Mouse (Mus musculus) embryonic facial prominence, embryonic 12.5 days (tissue): Measurements from ENCODE around the gene Fam178b. TPM values are rescaled to one million over a fixed set of nuclear protein-coding genes. Genes with fewer than 3 reads are reported as not detected.

ENCODE experiments used
- ATAC-seq: fragments of 200-750 bp; cut with Nextera tagmentation; 2 replicates; pipeline ENCODE4 v1.8.0; 2017; ENCODE audit not compliant: insufficient number of reproducible peaks, insufficient read depth, low FRiP score, low TSS enrichment
- H3K27ac ChIP-seq: fragments of 300-500 bp; sonication (generic); 2 replicates; pipeline ENCODE4 v1.5.1; 2016; ENCODE audit warnings: mild to moderate bottlenecking
- H3K27me3 ChIP-seq: fragments of 300-500 bp; sonication (generic); 2 replicates; pipeline ENCODE4 v1.6.1; 2016; ENCODE audit warnings: mild to moderate bottlenecking, moderate library complexity
- H3K36me3 ChIP-seq: fragments of 300-500 bp; sonication (generic); 2 replicates; pipeline ENCODE4 v1.6.1; 2016; ENCODE audit warnings: mild to moderate bottlenecking
- H3K4me1 ChIP-seq: fragments of 300-500 bp; sonication (generic); 2 replicates; pipeline ENCODE4 v1.6.1; 2016
- H3K4me2 ChIP-seq: fragments of 300-500 bp; sonication (generic); replicated peaks from 2 replicates; pipeline ENCODE4 v1.6.1; 2016; ENCODE audit warnings: mild to moderate bottlenecking, moderate library complexity
- H3K4me3 ChIP-seq: fragments of 300-500 bp; sonication (generic); 2 replicates; pipeline ENCODE4 v1.5.1; 2016; ENCODE audit warnings: mild to moderate bottlenecking
- H3K9ac ChIP-seq: fragments of 300-500 bp; sonication (generic); 2 replicates; pipeline ENCODE4 v1.6.1; 2016; ENCODE audit warnings: mild to moderate bottlenecking, moderate library complexity
- H3K9me3 ChIP-seq: fragments of 300-500 bp; sonication (generic); 2 replicates; pipeline ENCODE4 v1.6.1; 2016; ENCODE audit warnings: mild to moderate bottlenecking, moderate library complexity
- WGBS: fragments of 180-500 bp; shearing (Covaris S2); methylation state at CpG from one replicate; pipeline ENCODE4 v1.1.7; 2016; 5-methylcytosine and 5-hydroxymethylcytosine counted together
- polyA plus RNA-seq: library from polyadenylated mRNA; unstranded; fragments of >200 nt; fragmentation: Nextera tagmentation; extraction: Ambion mirVana; gene quantifications from 2 replicates; pipeline ENCODE4 v1.2.1, GENCODE M21; 2016

Gene Fam178b
- polyA plus RNA-seq, 1 experiment from 2014 or later: 1.2 TPM

DNA sequence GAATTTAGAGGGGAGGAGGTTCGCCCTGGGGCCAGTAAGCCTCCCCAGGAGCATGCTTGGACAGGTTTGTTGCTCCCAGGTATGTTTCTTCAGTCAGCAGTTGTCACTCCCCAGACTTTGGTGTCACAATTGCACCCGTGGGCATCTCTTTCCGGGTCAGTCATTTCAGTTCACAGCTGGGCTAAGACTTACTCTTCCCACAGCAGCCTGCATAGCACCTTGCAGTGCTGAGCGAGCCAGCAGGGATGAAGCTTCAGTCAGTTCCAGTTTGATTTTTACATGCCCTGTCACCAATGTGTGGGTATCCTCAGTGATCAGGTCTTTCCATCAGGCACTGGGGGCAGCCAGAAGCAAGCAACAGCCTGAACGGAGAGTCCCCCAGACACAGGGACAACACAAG, 14.0 kb upstream of the Fam178b start:
- H3K9me3 ChIP-seq: no peaks in the 10 kb centered on the region
- H3K4me3 ChIP-seq: no peak overlapping the region
- peaks cover 7% of the 10 kb centered on the region for H3K4me1 ChIP-seq
- H3K27ac ChIP-seq: no peak overlapping the region
- WGBS: 68% methylated on average over 5 of the region's 5 CpGs
- ATAC-seq: no peak
- H3K9ac ChIP-seq: no peak overlapping the region
- no peaks in the 10 kb centered on the region for H3K27me3 ChIP-seq
- H3K36me3 ChIP-seq: peaks cover 62% of the 10 kb centered on the region
- no peak overlapping the region for H3K4me2 ChIP-seq

DNA sequence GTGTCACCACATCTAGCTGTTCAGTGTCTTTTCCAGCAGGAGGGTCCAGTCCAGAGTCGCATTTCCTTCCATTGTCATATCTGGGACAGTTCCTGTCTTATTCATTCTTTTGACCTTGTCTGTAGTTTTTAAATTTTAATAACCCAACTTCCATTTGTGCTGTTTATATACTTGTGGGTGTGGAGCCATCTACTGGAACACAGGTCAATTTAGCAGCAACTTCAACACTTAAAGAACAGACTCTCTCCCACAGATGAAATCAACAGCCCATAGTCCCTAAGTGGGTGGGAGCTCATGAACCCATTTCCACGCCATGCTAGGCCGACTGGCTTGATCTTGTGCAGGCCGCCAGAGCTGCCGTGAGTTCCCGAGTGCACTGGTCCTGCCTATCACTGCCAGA, 13.4 kb upstream of the Fam178b start:
- Histone ChIP-seq H3K36me3 (peaks cover 56% of the 10 kb centered on the region), H3K4me3 (no peak overlapping the region), H3K4me1 (peaks cover 8% of the 10 kb centered on the region), H3K9me3 (no peaks in the 10 kb centered on the region), H3K9ac (no peak overlapping the region), H3K27ac (no peak overlapping the region), H3K4me2 (no peak overlapping the region), H3K27me3 (no peaks in the 10 kb centered on the region)
- no peak for ATAC-seq
- 59% methylated on average over 6 of the region's 6 CpGs for WGBS

DNA sequence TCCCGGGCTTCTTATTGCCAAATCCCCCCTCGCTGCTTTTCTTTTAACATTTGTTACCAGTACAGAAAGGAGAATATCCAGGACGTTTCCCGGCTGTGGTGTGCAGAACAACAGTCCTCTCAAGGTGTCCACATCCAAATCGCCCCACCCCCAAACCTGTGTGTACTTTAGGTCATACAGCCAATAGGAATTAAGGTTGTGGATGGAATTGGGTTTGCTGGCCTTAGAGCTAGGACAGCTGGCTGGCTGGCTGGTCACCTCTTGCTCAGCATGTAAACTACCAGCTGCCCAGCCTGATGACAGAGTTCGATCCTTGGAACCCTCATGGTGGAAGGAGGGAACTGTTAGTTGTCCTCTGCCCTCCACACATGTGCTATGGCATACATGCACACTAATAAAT, 11.9 kb upstream of the Fam178b start:
- Histone ChIP-seq H3K27ac (no peak overlapping the region), H3K4me2 (no peak overlapping the region), H3K36me3 (peaks cover 41% of the 10 kb centered on the region), H3K4me3 (no peak overlapping the region), H3K4me1 (peaks cover 8% of the 10 kb centered on the region), H3K9me3 (no peaks in the 10 kb centered on the region), H3K27me3 (no peaks in the 10 kb centered on the region), H3K9ac (no peak overlapping the region)
- 87% methylated on average over 6 of the region's 6 CpGs for WGBS
- ATAC-seq: no peak

DNA sequence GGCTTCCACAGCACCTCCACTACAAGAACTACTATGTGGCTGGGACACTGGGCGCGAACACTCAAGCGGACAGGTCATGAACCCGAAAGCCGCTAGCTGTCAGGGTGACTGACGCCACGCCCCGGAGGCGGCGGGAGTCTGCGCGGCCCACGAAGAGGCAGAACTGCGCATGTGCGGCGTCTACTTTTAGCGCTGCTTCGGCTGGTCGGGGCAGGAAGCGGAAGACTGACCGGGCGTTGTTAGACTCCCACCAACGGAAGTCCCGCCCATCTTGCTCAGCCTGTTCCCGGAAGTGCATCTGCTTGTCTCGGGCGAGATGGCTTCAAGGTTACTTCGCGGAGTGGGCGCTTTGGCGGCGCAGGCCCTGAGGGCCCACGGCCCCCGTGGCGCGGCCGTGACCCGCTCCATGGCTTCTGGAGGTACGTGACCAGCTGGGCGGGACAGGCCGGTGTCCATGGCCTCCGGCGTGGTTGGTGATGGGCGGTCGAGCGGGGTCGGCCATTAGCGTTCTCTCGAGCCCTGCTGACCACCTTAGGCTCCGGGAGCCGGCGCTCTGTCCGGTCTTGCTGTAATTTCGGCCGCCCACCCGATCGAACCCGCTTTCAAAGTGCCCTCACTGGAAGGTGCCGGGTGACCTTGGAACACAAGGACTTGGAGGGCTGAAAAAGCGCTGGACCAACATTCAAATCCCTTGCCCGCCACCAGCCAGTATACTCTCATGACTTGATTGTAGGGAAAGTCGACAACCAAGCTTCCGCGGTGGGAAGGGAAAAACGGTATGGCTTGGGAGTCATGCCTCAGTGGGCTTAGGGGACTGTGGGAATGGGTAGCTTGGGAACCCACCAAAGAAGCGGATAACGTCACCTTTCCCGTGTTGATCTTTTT, 8.5 kb upstream of the Fam178b start, which contains the start of gene Cox5b:
Cox5b (plus strand) TSS at position 179 of the 885 bp plus-strand sequence.
- peaks cover 8% of the 10 kb centered on the region for H3K4me1 ChIP-seq
- H3K9me3 ChIP-seq: no peaks in the 10 kb centered on the region
- H3K27ac ChIP-seq: no peak within 1 kb of the TSS
- peaks cover 23% of the 10 kb centered on the region for H3K36me3 ChIP-seq
- H3K4me3 ChIP-seq: peak within 1 kb of the TSS; percentile 83
- peak within 1 kb of the TSS; percentile 88 for H3K9ac ChIP-seq
- H3K27me3 ChIP-seq: no peaks in the 10 kb centered on the region
- 1% methylated on average over 68 of the region's 68 CpGs for WGBS
- ATAC-seq: peak; percentile 95
- peak within 1 kb of the TSS; percentile 83 for H3K4me2 ChIP-seq

DNA sequence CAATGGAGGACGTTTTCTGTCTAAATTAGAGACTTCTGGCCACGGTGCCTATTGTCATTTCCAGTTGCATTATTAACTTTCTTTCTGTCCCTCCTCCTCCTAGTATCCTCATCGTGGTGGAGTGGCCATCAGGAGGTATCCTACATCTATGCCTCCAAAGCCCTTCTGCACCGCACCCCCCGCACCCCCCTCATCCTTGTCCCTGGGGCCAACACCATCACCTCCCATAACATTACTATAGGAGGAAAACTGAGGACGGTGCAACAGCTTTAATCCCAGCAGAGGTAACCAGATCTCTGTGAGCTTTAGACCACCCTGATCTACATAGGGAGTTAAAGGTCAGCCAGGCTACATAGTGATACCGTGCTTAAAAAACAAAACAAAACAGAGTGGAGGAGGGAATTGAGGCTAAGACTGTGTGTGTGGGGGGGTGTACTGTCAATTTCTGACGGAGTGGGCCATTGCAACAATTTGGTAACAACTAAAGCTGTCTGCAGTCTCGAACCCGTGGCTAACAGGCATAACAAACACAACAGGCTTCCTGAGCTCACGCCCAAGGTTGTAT, 7.8 kb upstream of the Fam178b start:
- H3K4me3 ChIP-seq: peak overlapping the region; percentile 83
- no peaks in the 10 kb centered on the region for H3K27me3 ChIP-seq
- H3K27ac ChIP-seq: no peak overlapping the region
- peak overlapping the region; percentile 83 for H3K4me2 ChIP-seq
- peaks cover 8% of the 10 kb centered on the region for H3K4me1 ChIP-seq
- no peaks in the 10 kb centered on the region for H3K9me3 ChIP-seq
- peak; percentile 35; the same call in 1 of the 2 replicates for ATAC-seq
- peak overlapping the region; percentile 20; the same call in 1 of the 2 replicates for H3K9ac ChIP-seq
- WGBS: 60% methylated on average over 11 of the region's 11 CpGs
- H3K36me3 ChIP-seq: peaks cover 23% of the 10 kb centered on the region

DNA sequence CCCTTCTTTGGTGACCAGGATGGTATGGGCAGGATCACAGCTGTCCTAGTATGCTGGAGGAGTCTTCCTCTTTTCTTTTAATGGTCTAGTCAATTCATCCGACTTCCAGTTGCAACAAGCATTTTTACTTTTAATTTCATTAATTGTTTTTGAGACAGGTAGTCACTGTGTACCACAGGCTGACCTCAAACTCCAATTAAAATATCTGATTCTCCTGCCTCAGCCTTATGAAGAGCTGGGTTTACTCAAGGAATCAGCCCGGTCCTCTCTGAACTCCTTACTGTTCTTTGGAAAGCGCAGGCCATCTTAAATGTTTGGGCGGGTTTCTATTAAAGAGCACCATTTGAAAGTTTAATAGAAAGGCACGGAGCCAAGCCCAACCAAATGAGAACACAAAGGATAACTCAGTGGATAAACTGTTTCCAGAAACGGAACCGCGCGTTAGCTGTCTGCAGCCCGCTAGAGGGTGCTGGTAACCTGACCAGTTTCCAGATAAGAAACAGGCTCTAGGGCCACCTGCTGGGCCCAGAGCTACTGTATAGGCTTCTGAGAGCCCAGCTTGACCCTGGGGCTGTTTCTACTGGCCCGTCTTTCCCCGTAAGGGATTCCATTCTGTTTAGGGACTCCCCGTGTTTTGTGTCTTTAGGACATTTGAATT, 956 bp upstream of the Fam178b start:
- ATAC-seq: no peak
- Histone ChIP-seq H3K9me3 (no peaks in the 10 kb centered on the region), H3K4me1 (no peaks in the 10 kb centered on the region), H3K27me3 (no peaks in the 10 kb centered on the region), H3K9ac (no peak overlapping the region), H3K36me3 (no peaks in the 10 kb centered on the region), H3K27ac (no peak overlapping the region), H3K4me3 (no peak overlapping the region), H3K4me2 (no peak overlapping the region)
- 9% methylated on average over 13 of the region's 13 CpGs for WGBS

DNA sequence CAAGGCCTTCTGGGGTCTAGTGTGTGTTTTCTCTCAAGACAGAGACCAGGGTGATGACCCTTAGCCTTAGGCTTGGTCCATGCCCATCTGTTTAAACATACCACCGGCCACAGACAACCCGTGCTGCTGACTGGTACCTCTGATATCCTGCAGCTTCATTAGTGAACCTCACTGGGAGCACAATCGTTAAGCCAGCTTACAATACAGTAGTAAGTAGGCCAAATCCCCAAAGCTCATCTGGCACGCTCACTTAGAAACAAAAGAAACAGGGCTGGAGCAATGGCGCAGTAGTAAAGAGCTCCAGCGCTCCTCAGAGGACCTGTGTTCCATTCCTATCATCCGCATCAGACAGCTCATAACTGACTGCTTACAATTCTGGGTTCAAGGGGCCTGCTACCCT, 2.1 kb downstream of the Fam178b start:
- Histone ChIP-seq H3K27ac (no peak overlapping the region), H3K4me3 (no peak overlapping the region), H3K9me3 (no peaks in the 10 kb centered on the region), H3K4me1 (no peaks in the 10 kb centered on the region), H3K27me3 (no peaks in the 10 kb centered on the region), H3K36me3 (no peaks in the 10 kb centered on the region), H3K4me2 (no peak overlapping the region), H3K9ac (no peak overlapping the region)
- ATAC-seq: no peak
- 55% methylated on average over 7 of the region's 7 CpGs for WGBS

DNA sequence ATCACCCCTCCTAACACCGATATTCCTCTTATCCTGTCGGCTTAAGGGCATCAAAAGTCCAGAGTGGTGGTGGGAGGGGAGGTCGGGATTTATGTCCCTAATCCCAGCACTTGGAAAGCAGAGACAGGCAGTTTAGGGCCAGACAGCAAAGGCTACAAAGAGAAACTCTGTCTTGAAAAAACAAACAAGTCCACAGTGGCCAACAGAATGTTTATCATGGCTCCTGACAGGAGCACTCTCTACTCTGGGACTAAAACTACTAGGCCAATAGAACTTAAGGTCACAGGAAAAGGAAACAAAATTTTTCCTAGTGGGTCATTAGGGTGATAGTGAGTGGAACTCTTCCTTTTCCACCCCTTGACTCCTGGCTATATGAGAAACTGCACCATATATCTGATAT, 8.0 kb downstream of the Fam178b start:
- H3K27me3 ChIP-seq: no peaks in the 10 kb centered on the region
- H3K27ac ChIP-seq: no peak overlapping the region
- no peaks in the 10 kb centered on the region for H3K9me3 ChIP-seq
- ATAC-seq: no peak
- H3K4me3 ChIP-seq: no peak overlapping the region
- WGBS: 62% methylated on average over 3 of the region's 3 CpGs
- no peaks in the 10 kb centered on the region for H3K36me3 ChIP-seq
- H3K4me2 ChIP-seq: no peak overlapping the region
- no peak overlapping the region for H3K9ac ChIP-seq
- H3K4me1 ChIP-seq: peaks cover 5% of the 10 kb centered on the region; the same call in 1 of the 2 replicates

DNA sequence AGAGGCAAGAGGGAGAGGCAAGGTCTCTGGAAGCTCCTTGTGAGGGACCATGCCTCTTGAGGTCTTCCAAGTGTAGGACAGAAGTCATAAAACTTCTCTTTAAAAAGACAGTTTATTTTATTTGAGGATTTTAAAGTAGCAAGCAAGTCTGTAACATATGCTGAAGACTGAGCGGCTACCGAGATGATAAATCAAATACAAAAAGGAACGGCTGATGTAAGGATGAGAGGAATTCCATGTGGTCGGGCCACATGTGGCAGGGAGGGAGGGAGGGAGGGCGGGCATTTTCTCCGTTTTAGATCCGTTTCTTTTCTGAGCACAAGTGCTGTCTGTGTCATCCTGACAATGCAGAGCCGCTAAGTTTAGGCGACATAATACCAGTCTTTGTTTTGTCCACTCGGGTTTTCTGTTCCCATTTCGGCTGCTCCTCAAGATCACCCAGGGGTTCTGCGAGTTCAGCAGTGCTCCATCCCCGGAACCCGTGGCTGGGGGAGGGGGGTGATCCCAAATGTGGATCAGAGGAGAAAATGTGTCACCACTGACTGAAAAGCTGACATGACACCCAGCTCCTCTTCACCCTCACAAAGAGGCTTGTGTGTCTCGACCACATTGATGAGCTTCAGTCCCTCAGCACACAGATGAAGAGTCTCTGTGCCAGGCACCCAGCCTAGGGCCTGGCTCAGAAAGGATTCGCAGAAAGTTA, 10.2 kb downstream of the Fam178b start:
- no peaks in the 10 kb centered on the region for H3K27me3 ChIP-seq

DNA sequence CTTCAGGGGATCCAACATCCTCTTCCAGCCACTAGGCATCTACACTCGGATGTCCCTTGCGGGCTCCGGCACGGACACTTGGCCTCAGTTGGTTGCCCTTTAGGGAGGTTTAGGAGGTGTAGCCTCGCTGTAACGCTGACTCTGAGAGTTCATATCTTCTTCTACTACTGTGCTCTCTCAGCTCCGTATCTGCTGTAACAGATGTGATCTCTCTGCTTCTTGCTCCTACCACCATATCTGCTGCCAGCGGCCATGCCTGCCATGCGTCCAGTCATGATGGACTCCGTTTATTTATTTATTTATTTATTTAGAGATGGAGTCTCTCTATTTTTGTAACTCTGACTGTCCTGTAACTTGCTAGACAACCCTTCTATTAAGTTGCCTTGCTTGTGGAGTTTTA, 11.7 kb downstream of the Fam178b start:
- H3K9ac ChIP-seq: no peak overlapping the region
- no peaks in the 10 kb centered on the region for H3K9me3 ChIP-seq
- no peak overlapping the region for H3K4me3 ChIP-seq
- WGBS: 89% methylated on average over 10 of the region's 10 CpGs
- no peaks in the 10 kb centered on the region for H3K27me3 ChIP-seq
- no peak for ATAC-seq
- H3K27ac ChIP-seq: no peak overlapping the region
- no peak overlapping the region for H3K4me2 ChIP-seq
- H3K4me1 ChIP-seq: peaks cover 5% of the 10 kb centered on the region; the same call in 1 of the 2 replicates
- no peaks in the 10 kb centered on the region for H3K36me3 ChIP-seq

More for the DNA sequence above, 10.2 kb downstream of the Fam178b start:
- 23% methylated on average over 16 of the region's 16 CpGs for WGBS
- H3K9me3 ChIP-seq: no peaks in the 10 kb centered on the region
- H3K4me2 ChIP-seq: peak overlapping the region; percentile 30; the same call in 1 of the 2 replicates
- H3K4me3 ChIP-seq: no peak overlapping the region
- H3K36me3 ChIP-seq: no peaks in the 10 kb centered on the region
- H3K27ac ChIP-seq: peak overlapping the region; percentile 12; the same call in 1 of the 2 replicates
- ATAC-seq: peak; percentile 47; the same call in 1 of the 2 replicates
- H3K9ac ChIP-seq: no peak overlapping the region
- peaks cover 5% of the 10 kb centered on the region; the same call in 1 of the 2 replicates for H3K4me1 ChIP-seq

DNA sequence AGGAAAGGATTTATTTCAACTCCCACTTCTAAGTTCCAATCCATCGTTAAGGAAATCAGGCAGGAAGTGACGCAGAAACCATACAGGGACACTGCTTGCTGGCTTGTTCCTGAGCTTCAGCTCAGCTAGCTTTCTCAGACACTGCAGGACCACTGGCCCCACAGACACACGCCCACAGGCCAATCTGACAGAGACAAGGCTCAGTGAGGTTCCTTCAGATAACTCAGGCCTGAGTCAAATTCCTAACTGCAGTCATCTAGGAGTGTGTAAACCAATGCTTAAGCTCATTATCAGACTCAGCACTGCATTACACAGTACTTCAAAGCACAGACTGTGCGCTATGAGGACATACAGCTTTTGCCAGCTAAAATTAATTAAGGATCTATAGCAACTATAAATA, 12.7 kb downstream of the Fam178b start:
- no peak overlapping the region for H3K9ac ChIP-seq

More for the DNA sequence above, 12.7 kb downstream of the Fam178b start:
- no peak overlapping the region for H3K4me3 ChIP-seq
- no peaks in the 10 kb centered on the region for H3K27me3 ChIP-seq
- H3K36me3 ChIP-seq: no peaks in the 10 kb centered on the region
- ATAC-seq: no peak
- 70% methylated on average over 4 of the region's 4 CpGs for WGBS
- H3K27ac ChIP-seq: no peak overlapping the region
- H3K4me1 ChIP-seq: peaks cover 6% of the 10 kb centered on the region; the same call in 1 of the 2 replicates
- H3K9me3 ChIP-seq: no peaks in the 10 kb centered on the region
- H3K4me2 ChIP-seq: no peak overlapping the region
